ENCODE assay signal across 7 mouse cellular contexts in genomic region chr1:136232986-136233790, GRCm38 (mm10). TPM values are rescaled to one million over a fixed set of nuclear protein-coding genes. Genes with fewer than 3 reads are reported as not detected.
DNase-seq lines count a peak whose midpoint lies in the region; ATAC-seq and TF ChIP-seq lines count a peak whose summit lies in the region.

No protein-coding gene starts in this region.

- no peak for TF ChIP-seq CTCF in lung, postnatal 0 days (IDR thresholded peaks at IDR 0.05)
- no peak for TF ChIP-seq CTCF in embryonic fibroblast, embryonic 13.5 days (IDR thresholded peaks at IDR 0.05; ENCODE audit: borderline replicate concordance, insufficient read depth, low read length)

- peak overlapping the region; percentile 82 for H3K4me2 ChIP-seq in lung, postnatal 0 days (replicated peaks; ENCODE audit: low read depth, low read length)
- H3K4me2 ChIP-seq in liver, embryonic 13.5 days: peak overlapping the region; percentile 75

- H3K9ac ChIP-seq in lung, postnatal 0 days (replicated peaks; ENCODE audit: low read depth): 0 out of 2 replicates have a peak overlapping the region, but pooled peaks have one; percentile 19
- H3K9ac ChIP-seq in liver, embryonic 13.5 days: no peak overlapping the region

- H3K27me3 ChIP-seq in lung, postnatal 0 days (replicated peaks; ENCODE audit: insufficient read depth, low read length): 0 out of 2 replicates have a peak, but pooled peaks cover 7% of the 10 kb centered on the region
- peaks cover 84% of the 10 kb centered on the region for H3K27me3 ChIP-seq in liver, embryonic 13.5 days

- peaks cover 7% of the 10 kb centered on the region; the same call in 1 of the 2 replicates for H3K4me1 ChIP-seq in lung, postnatal 0 days (ENCODE audit: insufficient read depth, low read depth, low read length)
- H3K4me1 ChIP-seq in embryonic fibroblast, embryonic 13.5 days (ENCODE audit: control insufficient read depth, insufficient read depth, low read length): peaks cover 17% of the 10 kb centered on the region
- peaks cover 39% of the 10 kb centered on the region for H3K4me1 ChIP-seq in liver, embryonic 13.5 days (replicated peaks)

- no peaks in the 10 kb centered on the region for H3K36me3 ChIP-seq in lung, postnatal 0 days (ENCODE audit: insufficient read depth, low read length)
- H3K36me3 ChIP-seq in liver, embryonic 13.5 days: no peaks in the 10 kb centered on the region

- no peak for TF ChIP-seq POLR2A in embryonic fibroblast, embryonic 13.5 days (IDR thresholded peaks at IDR 0.05; ENCODE audit: low read depth, low read length)

- ATAC-seq in lung, postnatal 0 days: no peak
- ATAC-seq in liver, embryonic 13.5 days (ENCODE audit: low read depth): no peak

- H3K4me3 ChIP-seq in lung, postnatal 0 days (ENCODE audit: low read depth, low read length): peak overlapping the region; percentile 49
- peak overlapping the region; percentile 77 for H3K4me3 ChIP-seq in embryonic fibroblast, embryonic 13.5 days (ENCODE audit: insufficient read depth, low read length)
- peak overlapping the region; percentile 62 for H3K4me3 ChIP-seq in liver, embryonic 13.5 days (replicated peaks)

- no peaks in the 10 kb centered on the region for H3K9me3 ChIP-seq in lung, postnatal 0 days (ENCODE audit: low read length)
- H3K9me3 ChIP-seq in liver, embryonic 13.5 days (replicated peaks): no peaks in the 10 kb centered on the region

- peak overlapping the region; percentile 43; the same call in 1 of the 2 replicates for H3K27ac ChIP-seq in lung, postnatal 0 days (ENCODE audit: low read length)
- no peak overlapping the region for H3K27ac ChIP-seq in embryonic fibroblast, embryonic 13.5 days (ENCODE audit: insufficient read depth, low read length)
- no peak overlapping the region for H3K27ac ChIP-seq in liver, embryonic 13.5 days

- DNase-seq in lung, postnatal 0 days (ENCODE audit: low spot score): no peak
- DNase-seq in lung, postnatal 14 days: no peak
- no peak for DNase-seq in liver, embryonic 13.5 days
- peak; percentile 43 for DNase-seq in yolk sac, embryonic 10.5 days (ENCODE audit: low spot score)
- DNase-seq in kidney, postnatal 25 days: no peak
- DNase-seq in ovary, postnatal 10 days (ENCODE audit: low spot score): no peak

- WGBS in lung, postnatal 0 days: 6% methylated on average over 23 of the region's 23 CpGs
- WGBS in liver, embryonic 13.5 days (ENCODE audit: insufficient replicate concordance): 5% methylated on average over 23 of the region's 23 CpGs

- TF ChIP-seq EP300 in lung, postnatal 0 days (IDR thresholded peaks at IDR 0.05): no peak

RNA-seq across cellular contexts. Expression of gene Inava, which starts 0.9 kb away (rescaled TPM):
- 8.6 and 10.6 TPM in 2 replicates for polyA plus RNA-seq in lung, postnatal 0 days (2015; fragmentation: Nextera tagmentation; extraction: Ambion mirVana)
- 4.1 and 5.0 TPM in 2 replicates for polyA plus RNA-seq in embryonic fibroblast, embryonic 13.5 days (2011; ENCODE audit: insufficient read length, low read depth, missing spikeins)
- polyA plus RNA-seq in liver, embryonic 13.5 days (2015; fragmentation: Nextera tagmentation; extraction: Ambion mirVana): 0.22 and 0.39 TPM in 2 replicates

RNA-seq across cellular contexts. Expression of gene Mroh3, which starts 20.6 kb away (rescaled TPM):
- 0.18 TPM in 1 of 2 replicates, not detected in the other for polyA plus RNA-seq in lung, postnatal 0 days (2015; fragmentation: Nextera tagmentation; extraction: Ambion mirVana)
- polyA plus RNA-seq in embryonic fibroblast, embryonic 13.5 days (2011; ENCODE audit: insufficient read length, low read depth, missing spikeins): 0.45 and 1.2 TPM in 2 replicates
- not detected in 2 replicates for polyA plus RNA-seq in liver, embryonic 13.5 days (2015; fragmentation: Nextera tagmentation; extraction: Ambion mirVana)

RNA-seq across cellular contexts. Expression of gene Gpr25, which starts 27.5 kb away (rescaled TPM):
- polyA plus RNA-seq in lung, postnatal 0 days (2015; fragmentation: Nextera tagmentation; extraction: Ambion mirVana): not detected in 2 replicates
- polyA plus RNA-seq in embryonic fibroblast, embryonic 13.5 days (2011; ENCODE audit: insufficient read length, low read depth, missing spikeins): not detected in 2 replicates
- polyA plus RNA-seq in liver, embryonic 13.5 days (2015; fragmentation: Nextera tagmentation; extraction: Ambion mirVana): not detected in 2 replicates
